Mouse (Mus musculus): ENCODE data around the gene Rtn4rl1.

The Rtn4rl1 gene

DNA sequence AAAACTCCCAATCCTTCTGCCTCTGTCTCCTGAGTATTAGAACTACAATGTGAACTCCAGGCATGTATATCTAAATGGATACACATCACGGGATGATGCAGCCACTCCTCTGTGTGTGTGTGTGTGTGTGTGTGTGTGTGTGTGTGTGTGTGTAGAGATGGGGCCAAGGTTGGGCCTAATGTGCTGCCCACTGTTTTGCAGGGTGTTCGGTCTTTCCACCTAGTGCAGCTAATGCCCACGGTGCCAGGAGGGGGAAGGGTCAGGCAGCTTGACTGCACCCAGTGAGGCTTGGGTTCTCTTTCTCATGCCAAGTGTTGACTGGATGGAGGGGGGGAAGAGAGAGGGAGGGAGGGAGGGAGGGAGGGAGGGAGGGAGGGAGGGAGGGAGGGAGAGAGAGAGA lies 19.3 kb downstream of the Rtn4rl1 start:
- DNase-seq (ENCODE audit: extremely low spot score, low spot score): no peak

DNA sequence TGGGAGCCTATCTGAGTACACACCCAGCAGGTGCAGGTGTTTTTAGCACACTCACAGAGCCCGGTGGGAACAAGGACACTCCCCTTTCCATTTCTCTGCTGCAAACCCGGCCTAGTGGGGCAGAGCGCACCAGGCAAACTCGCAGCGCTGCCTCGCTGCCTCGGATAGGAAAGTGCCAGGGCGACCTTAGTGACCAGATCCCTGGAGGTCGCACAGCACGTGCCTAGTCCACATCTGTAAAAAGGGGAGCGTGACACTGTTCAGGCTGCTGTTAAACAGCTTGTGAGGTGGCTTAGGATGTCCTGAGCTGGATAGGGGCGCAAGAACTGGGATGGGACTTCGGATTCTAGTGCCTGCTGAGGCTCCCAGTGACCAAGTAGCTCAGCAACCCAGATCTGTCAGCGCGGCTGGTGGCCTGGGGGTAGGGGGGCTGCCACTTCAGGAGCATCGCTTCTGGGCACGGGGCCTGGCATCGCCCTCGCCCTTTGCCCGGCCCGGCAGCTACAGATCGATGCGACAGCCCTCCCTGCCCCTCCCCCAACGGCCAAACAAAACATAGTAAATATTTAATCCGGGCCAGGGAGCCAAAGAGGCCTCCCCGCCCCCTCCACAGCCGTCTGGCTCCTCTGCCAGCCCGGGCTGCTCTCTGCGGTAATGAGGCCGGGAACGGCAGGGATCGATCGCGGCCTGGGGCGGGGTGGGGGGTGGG lies 19.9 kb downstream of the Rtn4rl1 start:
- DNase-seq (ENCODE audit: extremely low spot score, low spot score): peak; percentile 52

DNA sequence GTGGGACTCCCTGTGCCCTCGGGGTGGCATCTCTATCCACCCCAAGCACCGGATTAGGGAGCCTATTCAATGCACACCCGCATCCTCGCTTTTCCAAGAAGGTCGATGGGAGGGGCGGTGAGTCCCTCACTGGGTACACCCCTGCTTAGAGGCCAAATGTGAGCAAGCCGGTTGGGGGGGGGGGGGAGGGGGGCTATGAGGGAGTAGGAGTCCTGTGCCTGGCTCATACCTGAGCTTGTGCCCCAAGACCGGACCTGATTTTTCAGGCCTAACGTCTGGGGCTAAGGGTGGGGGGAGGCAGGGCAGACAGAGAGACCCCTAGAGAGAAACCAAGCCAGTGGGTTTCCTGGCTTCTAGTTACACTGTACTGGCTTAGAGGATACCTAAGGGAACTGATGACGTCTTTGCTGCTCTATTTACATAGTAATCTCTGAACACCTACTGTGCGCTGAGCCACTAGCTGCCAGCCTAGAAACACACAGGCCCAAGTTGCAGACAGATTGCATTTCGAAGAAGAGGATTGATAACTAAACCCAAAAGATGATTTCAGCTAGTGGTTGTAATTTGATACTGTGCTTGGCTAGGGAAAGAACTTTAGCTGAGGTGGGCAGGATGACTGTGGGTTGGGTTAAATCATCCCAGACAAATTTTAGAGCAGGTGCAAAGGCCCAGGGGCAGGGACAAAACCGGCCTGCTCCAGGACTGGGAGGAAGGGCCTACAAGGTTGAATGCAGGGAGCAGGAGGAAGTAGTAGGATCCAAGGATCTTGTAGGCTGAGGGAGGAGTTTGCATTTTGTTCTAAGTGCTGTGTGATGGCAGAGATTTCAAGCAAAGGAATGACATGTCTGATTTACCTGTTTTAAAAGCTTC lies 20.7 kb downstream of the Rtn4rl1 start:
- DNase-seq (ENCODE audit: extremely low spot score, low spot score): no peak

DNA sequence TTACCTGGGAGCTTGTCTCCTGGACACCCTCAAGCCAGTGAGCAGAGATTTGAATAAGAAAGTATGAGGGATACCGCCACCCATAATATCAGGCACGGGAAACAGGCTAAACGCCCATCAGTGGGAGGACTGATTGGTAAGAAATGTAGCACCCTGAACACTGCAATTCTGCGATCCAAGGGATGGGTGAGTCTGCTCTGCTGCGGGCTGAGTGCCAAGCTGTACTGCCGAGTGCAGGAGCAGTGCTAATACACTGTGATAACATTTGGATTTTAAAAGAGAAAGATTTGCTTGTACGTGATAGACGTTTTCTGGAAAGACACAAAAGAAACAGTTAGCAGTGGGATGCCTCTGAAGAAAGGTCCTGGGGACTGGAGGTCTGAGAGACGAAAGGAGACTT lies 26.5 kb downstream of the Rtn4rl1 start:
- DNase-seq (ENCODE audit: extremely low spot score, low spot score): no peak

DNA sequence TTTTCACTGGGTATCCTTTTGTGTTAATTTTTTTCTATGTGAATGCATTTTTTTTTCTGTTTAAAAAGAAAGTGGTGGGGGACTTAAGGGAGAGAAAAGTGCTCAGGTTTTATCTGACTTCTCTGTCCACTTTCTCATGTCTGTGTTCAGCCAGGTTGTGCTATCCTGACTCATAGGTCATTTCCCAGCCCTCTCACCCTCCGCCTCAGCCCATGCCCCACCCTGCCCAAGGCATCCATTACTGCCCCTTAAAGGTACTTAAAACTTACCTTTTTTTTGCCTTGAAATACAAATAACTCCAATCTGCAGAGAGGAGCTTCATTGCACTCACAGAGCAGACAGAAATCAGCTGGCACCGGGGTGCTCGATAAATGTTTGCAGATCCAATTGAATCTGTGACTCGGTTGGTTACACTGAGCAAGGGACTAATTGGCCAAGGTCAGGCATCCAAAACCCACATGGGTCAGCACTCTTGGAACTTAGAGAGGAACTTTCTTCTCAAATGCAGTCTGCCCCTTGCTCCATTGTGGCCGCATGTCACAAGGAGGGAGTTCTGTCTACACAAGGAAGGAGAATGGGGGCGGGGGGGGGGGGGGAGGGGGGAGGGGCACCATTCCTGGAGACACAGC lies 27.0 kb downstream of the Rtn4rl1 start:
- no peak for DNase-seq (ENCODE audit: extremely low spot score, low spot score)

DNA sequence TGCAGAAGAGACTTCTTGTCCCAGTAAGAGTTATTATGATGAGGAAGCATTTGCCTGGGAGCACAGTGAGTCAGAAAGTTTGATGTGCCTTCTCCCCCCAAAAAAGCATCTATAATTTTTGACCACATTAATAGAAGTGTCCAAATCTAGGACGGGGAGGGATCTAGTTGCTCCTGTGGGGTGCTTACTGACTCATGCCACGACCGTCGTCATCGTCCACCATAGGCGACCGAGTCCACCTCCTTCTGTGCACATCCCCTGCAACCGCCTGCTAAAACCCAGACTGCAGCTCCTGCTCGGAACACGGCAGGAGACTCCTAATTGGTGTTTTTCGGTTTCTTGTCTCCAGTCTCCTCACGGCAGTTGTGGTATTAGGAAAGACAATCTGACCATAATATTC lies 30.5 kb downstream of the Rtn4rl1 start:
- DNase-seq (ENCODE audit: extremely low spot score, low spot score): no peak

DNA sequence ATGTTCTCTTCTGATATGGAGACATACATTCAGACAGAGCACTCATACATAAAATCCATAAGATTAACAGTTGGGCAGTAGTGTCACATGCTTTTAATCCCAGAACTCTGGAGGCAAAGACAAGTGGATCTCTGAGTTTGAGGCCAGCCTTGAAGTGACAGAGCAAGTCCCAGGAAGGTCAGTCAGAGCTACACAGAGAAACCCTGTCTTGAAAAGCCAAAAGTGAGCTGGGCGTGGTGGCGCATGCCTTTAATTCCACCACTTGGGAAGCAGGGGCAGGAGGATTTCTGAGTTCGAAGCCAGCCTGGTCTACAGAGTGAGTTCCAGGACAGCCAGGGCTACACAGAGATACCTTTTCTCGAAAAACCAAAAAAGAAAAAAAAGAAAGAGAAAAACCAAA lies 31.3 kb downstream of the Rtn4rl1 start:
- DNase-seq (ENCODE audit: extremely low spot score, low spot score): no peak

DNA sequence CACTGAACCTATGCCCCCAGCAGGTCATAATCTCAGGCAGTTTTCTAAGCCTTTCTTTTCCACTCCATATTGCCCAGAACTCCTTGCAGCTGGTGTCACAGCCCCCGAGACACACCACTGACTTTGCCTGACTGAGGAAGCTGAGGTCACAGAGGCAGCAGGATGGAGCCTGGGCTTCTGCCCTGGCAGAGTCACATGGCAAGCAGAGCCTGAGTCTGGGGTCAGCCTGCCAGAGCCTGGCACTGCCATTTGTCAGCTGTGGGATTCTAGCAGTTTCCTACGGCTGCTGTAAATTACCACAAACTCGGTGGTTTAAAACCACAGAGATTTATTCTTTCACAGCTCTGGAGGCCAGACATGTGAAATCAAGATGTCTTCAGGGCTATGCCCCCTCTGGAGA lies 34.0 kb downstream of the Rtn4rl1 start:
- no peak for DNase-seq (ENCODE audit: extremely low spot score, low spot score)

DNA sequence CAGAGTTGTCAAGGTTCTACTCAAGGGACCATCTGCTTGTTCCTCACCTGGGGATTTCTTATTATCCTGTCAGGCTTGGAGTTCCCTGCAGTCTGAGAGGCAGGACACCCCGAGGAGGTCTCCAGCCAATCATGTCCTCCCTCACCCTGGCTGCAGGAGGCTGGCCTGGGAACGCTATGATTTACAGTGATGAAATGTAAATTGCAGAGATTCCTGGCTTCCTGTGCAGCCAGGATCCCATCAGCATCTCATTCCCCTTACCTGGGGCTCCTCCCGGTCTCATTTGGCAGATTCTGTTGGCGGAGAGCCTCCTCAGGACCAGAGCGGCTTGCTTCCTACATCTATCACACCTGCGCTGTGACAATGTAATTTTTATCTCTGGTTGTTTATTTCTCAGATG lies 35.7 kb downstream of the Rtn4rl1 start:
- no peak for DNase-seq (ENCODE audit: extremely low spot score, low spot score)

DNA sequence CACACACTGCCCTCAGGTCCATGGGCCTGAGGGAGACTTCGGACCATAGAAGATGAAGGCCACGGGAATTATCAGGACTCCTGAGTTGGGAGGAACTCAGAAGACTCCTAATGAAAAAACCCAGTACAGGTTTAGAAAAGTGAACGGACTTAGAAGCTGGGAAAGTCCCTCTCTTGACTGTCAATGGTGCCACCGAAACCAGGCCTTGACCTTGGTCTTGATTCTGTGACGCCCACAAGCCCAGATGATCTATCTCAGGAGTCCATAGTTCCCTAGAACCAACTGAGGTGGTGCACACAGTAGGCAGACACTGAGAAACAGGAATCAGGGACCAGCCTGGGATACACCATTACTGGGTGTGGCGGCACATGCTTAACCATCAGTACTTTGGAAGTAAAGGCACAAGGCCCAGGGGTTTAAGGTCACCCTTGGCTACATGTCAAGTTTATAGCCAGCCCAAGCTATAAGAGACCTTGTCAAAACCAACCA lies 36.7 kb downstream of the Rtn4rl1 start:
- DNase-seq (ENCODE audit: extremely low spot score, low spot score): no peak

DNA sequence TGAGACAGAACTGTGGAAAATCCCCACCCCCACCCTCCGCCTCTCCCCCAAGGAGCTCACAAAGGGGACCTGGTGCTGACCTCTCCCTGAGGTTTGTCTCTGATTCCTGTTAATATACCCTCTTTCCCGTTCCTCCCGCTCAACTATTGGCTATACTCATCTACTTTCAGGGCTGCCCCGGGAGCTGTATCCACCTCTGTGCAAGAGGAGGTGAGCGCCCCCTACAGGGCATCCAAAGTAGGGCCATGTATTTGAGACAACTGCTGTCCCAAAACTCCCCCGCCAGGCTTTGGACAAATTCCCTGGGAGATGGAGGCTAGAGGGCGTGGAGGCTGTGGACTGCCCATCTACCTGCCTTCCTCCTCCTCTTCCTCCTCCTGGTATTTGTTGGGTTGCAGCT lies 38.2 kb downstream of the Rtn4rl1 start:
- DNase-seq (ENCODE audit: extremely low spot score, low spot score): peak; percentile 78

DNA sequence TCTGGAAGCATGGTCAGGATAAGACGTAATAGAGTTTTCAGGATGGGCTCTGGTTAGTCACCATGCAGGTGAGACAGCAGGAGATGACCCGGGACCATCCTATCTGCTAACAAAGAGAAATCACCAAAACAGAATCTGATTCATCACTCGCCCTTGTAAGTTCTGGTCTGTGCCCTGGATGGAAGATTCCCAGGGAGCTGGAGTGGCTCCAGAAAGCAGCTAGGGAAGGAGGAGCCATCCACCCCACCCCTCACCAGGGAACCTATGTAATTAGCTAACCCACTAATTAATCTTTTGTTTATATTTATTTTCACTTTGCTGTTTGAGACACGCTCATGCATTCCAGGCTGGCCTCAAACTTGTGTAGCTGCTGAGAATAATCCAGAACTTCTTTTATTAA lies 38.9 kb downstream of the Rtn4rl1 start:
- DNase-seq (ENCODE audit: extremely low spot score, low spot score): no peak

DNA sequence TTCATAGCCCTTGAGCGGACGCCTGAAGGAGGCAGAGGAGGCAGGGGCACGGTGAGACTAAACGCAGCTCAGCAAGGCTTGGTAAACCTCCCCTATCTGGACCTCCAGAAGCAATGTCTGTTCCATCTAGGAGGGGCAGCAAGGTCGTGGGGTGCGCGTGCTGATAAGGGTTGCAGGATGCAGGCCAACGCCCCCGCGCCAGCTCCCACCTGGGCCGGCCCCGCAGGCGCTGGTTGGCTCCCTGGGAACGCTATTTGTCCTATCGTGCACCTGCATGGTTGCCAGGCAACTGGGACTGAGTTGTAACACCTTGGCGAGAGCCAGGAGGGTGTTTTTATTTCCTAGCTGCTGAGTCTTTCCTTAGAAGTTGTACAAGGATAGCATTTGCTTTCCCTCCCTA lies 41.2 kb downstream of the Rtn4rl1 start:
- DNase-seq (ENCODE audit: extremely low spot score, low spot score): no peak

DNA sequence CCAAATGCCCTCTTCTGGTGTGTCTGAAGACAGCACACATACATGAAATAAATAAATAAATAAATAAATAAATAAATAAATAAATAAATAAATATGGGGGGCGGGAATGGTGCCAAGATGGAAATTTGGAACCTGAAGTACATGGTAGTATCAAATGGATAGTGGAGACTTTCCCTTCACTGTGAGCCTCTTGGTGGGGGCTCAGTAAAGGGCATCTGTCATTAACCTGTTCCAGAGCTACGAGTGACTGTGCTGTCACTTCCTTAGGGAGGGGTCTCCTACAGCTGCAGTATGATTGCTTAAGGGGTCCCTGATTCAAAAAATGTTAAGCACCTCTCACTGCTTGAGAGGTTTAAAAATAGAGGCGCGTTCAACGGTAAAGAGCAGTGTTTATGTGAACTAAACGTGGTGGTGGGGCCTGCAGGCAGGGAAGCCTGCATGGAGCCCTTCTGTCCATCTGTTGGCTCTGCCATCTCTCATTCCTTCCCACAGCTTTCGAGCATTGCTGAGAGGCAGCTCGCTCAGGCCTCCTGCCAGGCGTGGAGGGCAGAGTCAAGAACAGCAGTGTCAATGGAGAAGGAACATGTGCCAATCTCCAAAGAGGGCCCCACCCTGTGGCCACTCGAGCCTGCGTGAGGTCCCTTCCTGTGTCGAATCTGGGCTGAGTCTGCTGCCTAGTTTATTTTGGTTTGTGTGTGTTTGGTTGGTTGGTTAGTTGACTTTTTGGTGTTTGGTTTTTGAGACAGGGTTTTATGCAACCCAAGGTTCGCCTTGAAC lies 46.8 kb downstream of the Rtn4rl1 start:
- DNase-seq (ENCODE audit: extremely low spot score, low spot score): no peak

DNA sequence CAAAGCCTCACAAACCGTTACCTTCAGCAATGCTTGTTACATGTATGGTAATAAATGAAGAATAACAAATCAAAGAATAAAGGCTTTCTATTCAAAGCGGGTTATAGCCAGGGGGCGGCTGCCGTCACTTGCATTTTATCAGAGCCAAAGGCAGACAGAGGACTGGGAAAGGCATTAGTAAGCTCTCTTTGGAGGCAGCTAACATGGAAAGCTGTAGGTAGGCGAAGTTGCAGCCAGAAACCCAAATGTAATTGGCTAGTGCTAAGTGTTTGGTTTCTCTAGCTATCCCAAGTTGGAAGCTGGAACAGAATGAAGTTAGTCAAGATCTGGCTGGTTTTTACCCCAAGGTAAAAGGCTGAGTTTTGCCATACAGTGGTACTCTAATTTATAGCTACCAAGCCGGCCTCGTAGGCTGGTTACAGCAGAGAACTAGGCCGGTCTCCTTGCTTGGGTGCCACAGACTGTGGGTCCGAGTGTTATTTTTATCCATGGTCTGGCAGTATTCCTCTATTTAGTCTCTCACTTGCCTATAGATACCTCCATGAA lies 49.2 kb downstream of the Rtn4rl1 start:
- DNase-seq (ENCODE audit: extremely low spot score, low spot score): no peak

DNA sequence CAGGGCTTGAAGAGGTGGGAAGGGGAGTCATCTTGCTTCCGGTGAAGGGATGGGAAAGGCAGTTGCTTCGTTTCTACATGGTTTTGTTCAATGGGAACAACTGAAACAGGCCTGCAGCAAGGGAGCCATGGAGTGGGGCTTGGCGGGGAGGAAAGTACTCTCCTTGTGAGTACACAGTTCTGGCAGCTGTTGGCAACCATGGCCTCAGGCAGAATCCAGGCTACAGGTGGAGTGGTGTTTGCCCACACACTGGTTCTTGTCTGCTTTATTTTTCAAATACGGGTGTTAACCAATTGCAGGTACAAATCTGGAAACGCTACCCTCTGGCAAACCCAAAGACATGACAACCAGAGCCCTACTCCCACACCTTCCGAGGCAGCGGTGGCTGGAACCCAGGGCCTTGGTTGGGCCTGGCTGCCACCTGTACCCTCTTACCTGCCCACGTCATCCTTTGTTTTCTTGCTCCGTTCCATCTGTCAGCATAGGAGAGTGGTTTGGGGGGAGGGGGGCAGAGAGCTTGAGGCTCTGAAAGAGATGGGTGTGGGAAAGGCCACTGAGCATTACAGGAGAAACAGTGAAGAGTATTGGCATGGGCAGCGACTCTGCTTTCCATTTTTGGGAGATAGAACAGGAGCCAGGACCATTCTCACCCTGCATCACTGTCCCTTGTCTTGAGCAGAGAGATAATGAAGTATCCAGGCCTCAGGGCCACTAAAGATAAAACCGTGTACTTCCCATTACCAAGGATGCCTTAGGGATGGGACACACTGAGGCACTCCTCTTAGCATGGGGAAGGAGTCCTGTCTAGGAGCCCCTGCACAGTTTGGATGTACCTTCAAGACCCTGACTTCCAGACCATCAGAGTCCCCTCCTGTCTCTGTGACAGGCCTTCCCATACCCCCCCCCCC lies 51.0 kb downstream of the Rtn4rl1 start:
- DNase-seq (ENCODE audit: extremely low spot score, low spot score): no peak

DNA sequence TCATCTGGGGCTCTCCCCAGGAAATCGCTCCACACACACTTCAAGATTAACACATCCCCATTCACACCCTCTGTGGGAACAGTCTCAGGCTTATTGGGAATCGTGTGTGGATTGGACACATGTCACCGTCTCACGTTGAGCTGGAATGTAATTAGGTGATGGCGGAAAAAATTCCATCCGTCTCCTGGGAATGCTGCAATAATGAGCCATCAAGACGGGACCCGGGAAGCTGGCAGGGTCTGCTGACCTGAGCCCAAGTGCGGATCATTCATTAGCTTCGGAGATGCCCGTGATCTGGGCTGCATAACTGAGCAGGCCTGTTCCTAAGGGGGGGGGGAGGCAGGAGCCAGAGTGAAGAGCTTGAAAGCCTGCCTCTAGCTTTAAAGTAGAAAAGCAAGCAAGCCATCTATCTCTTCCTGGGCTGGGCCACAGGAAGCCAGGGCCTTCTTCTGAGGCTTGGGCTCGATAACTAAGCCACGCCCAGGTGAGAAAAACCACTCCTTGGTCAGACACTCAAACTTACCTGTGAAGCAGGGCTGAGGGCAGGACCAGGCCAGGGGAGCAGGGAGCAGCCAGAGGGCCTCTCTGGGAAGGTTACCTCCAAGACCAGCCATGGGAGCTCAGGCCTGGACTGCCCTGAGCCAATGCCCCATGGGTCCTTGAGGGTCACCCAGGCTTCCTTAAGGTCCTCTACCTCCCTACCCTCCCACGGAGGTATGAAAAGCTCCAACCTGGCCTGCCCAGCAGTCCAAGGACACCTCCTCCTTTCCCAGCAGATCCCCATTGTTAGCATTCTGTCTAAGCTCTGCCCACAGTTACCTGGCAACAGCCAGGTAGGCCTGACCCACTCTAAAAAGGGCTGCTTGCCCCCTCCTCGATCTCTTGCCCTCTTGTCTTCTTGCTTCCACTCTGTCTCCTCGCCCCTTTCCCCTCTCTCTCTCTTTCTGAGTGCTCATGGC lies 52.1 kb downstream of the Rtn4rl1 start:
- no peak for DNase-seq (ENCODE audit: extremely low spot score, low spot score)

DNA sequence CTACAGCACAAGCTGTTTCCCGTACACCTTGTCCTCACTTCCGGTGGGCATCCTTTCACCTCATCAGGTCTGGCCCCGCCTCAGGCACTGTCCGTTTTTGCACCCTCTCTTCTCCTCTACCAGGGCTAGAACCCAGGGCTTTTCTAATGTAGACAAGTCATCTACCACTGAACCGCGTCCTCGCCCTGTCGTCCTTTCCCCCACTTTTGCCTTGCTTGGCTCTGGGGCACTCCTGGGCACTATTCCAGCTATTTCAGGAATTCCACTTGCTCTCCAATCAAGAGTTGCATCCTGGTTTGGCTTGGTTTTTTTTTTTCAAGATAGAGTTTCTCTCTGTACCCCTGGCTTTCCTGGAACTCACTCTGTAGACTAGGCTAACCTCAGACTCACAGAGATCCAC lies 53.0 kb downstream of the Rtn4rl1 start:
- DNase-seq (ENCODE audit: extremely low spot score, low spot score): no peak

DNA sequence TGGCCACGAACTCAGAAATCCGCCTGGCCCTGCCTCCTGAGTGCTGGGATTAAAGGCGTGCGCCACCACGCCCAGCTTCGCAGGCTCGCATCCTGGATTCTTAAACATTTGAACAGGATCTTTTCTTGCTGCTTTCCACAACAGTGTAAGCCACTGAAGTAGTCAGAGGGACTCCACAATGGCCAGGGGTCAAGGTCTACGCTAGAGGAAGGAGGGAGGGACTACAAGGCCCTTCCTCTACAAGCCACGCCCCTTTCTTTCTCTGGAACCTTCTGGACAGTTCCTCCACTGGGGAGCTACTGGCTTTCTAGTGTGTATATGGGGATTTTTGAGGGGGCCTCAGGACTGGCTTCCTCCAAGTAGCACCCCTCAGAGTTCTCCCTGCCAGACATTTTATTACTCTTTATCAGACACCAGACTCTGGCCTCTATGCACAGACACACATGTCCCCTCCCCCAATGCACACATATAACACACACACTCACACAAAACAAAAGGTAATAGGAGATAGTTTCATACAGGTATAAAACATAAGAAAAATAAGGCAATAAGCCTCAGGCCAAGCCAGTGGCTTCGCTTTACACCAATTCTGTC lies 53.7 kb downstream of the Rtn4rl1 start:
- DNase-seq (ENCODE audit: extremely low spot score, low spot score): no peak
